Mouse (Mus musculus) olfactory bulb, adult 2 months (tissue): ENCODE measurements around the gene Crb2.

Experiments
- CTCF ChIP-seq: fragments of 200-500 bp; IDR thresholded peaks from 2 replicates; pipeline ENCODE4 v1.5.1; 2012; ENCODE audit warnings: low read depth, mild to moderate bottlenecking, low read length, moderate library complexity; ENCODE audit not compliant: insufficient read depth
- POLR2A ChIP-seq: fragments of 200-500 bp; IDR thresholded peaks from 2 replicates; pipeline ENCODE4 v1.6.1; 2012; ENCODE audit warnings: mild to moderate bottlenecking, low read depth, low read length, moderate library complexity; ENCODE audit not compliant: insufficient read depth

DNA sequence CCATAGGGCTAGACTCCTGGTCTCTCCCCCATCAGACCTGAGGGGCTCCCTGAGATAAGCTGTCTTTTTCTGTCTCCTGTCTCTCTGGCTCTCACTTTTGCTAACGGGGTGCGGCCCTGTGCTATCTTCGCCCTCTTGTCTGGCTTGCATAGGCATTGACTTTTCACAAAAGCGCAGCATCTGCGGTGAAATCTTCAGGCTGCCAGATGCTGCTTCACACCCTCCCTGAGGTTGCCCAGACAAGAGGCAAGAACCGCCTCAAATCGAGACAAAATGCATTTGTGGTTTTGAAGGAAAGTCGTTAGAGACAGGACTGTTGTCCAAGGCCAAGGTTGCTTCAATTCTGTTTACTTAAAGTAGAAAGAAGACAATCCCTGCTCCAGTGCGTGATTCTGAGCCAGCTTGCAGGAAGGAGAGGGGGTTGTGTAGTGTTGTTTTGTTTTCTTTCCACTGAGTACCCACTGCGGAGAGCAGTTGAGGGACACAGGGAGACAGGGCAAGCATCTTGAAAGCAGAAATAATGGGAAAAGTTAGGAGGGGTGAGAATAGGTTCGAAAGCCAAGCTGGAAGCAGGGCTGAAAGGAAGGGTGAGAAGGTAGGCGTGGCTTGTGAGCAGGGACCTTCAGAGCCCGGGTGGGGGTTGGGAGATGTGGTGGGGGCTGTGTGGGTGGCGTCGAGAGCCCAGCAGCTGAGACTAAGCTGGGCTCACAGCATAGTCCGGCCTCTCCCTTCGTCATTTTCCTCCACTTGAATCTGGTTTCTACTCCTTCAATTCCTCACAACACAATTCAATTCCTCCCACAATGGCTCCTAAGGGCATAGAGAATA is 40.9 kb upstream of the Crb2 start:
- TF ChIP-seq CTCF (no peak), POLR2A (no peak)
